Mouse (Mus musculus): ENCODE data around the gene Cers5.
"Not testable (repeated sequence)": the region's sequence is repeated elsewhere in the genome, so short reads cannot be mapped to it uniquely, and the experiment has no call there.

The Cers5 gene

DNA sequence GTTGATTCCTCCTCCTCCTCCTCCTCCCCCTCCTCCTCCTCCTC, at the start of gene Cers5:
Gene Cers5 (minus strand): TSS at position 5 of the 44 bp plus-strand sequence.
- DNase-seq (ENCODE audit: low spot score), result not testable (repeated sequence)

DNA sequence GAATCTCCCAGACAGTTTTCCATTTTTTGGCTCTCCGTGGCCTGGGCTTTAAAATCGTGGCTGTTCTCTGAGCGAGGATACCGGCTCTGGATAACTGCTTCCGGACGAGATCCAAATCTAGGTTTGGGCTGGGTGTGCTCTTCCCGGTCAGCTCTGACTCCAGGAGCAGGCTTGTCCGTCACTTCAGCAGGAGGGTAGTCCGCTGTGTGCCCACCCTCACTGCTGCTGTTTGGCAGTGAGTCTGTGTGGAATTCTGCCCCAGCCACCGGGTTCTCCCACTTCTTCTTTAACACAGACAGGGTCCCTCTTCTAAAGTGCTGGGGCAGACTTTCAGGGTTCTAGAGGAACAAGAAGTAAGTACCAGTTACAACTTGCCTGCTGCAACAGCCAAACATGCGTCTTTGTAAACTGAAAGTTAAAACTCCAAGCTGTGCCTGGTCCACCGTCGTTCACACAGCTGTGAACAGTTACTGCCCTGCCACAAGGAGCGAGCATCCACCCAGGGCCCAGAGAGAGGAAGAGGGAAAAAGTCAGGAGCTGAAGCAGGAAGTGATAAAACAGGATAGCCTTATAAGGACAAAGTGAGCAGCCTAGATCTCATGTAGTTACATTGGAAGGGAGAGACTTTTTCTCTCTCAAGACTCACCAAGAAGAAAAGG, 47.1 kb upstream of the Cers5 start:
- peak; percentile 49 for DNase-seq (ENCODE audit: low spot score)

DNA sequence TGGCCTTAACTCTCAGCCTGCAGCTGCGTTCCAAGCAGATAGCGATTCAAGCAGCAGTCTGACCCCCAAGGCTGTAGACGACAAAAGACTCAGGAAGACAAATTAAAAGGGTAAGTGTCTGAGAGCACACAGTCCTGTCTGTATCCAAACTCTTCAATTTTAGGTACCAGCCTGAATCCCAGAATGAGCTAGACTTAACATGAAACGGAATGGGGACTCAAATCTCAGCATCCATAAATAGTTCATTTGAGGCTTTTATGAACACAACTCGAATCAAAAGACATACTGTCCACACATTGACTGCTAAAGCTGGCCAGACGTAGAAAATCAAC, 46.4 kb upstream of the Cers5 start:
- no peak for DNase-seq (ENCODE audit: low spot score)

DNA sequence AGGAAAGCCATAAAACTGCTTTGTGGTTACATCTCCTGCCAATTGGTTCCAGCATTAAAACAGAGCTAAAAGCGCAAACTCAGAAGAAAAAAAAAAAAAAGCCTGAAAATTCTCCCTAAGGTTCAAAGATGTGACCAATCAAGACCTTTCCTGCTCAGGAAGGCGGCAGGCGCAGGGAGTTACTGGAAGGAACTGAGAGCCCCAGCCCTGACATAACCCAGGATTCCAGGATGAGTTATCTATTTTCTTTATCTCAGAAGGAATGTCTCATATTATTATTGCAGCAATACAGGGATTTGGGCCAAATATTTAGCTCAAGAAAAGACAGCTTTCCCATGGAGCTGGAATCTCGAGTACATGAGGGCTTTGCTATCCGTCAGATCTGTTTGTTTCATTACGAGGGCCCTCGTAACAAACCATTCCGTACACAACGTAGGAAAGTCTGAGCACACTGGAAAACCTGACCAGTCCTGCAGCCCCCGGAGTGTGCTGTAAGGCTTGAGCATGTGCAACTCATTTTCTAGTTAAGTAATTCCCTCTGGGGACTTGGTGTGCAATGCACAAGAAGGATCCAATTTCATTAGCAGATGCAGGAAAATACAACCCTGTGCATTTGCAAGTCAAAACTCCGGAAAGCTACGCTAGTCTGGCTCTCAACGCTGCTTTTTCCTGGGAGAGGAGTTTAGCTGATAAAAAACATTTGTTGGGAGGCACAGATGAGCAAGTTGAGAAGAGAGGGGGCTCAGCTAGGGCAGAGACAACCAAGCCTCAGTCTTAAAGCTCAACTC, 45.8 kb upstream of the Cers5 start:
- peak; percentile 55 for DNase-seq (ENCODE audit: low spot score)

DNA sequence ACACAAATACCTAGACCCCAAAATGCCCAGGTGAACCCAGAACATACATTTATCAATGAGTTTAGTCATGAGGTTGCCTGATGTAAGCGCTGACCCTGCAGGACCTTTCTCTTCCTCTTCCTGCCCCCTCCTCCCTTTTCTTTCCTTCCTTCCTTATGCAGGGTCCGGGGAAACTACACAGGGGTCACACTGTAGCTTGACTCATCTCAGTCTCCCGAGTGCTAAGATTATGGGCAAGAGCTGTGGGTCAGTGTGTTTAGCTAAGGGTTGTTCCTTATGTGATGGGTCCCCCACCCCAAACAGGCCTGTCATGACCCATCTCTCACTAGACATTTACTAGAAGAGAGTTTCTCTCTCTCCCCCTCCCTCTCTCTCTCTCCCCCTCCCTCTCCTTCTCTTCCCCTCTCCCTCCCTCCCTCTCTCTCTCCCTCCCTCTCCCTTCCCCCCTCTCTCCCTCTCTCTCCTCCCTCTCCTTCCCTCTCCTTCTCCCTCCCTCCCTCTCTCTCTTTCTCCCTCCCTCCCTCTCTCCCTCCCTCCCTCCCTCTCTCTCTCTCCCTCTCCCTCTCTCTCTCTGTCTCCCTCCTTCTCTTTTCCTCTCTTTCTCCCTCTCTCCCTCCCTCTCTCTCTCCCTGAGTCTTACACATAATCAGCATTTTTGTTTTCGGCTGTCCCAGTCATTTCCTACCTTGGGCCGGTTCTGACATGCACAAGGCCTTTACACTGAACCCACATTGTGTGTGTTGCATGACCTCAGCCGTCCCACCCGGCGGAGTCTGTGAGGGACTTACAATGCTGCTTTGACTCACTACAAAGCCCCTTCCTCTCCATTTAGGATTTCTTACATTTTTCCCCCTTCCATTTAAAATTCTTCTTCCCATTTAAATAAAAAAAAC, 44.9 kb upstream of the Cers5 start:
- DNase-seq (ENCODE audit: low spot score), result no peak

DNA sequence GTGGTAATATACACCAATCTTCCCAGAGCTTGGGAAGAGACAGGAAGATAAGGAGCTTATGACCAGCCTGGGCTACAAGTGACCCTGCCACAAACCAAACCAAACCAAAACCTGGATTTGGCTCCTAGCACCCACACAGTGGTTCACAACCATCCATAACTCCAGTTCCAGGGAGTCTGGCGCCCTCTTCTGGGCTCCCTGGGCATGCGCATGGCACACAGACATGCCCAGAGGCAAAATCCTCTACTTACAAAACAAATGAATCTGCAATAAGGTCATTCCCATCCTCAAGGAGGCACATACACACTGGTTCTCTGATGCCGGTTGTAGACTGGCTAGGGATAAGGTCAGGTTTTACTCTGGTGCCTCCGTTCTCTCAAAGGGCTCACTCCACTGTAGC, 43.3 kb upstream of the Cers5 start:
- no peak for DNase-seq (ENCODE audit: low spot score)

DNA sequence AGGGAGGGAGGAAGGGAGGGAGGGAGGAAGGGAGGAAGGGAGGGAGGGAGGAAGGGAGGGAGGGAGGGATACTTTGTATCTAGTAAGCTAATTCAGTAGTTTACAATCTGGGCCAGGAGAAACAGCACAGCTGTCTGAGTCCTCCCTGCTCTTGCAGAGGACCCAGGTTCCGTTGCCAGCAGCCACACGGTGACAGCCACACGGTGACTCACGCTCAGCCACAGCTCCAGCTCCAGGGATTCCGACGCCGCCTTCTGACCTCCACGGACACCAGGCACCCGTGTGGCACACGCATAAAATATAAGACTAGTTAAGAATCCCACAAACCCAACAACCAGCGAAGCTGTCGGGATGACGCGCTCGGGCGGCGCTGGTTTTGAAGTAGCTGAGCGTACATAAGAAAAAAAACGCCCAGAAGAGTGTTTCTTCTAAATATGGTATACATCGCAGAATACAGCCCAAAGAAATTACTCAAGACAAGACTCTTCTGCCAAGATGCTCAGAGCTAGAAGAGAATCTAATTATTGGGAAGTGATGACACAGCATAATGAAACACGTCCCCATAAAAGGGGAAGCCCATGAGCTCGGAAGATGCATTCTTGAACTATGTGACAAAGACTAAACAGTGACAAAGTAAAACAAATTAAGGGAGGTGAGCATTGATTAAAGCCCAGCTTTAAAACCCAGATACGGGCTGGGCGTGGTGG, 42.0 kb upstream of the Cers5 start:
- no peak for DNase-seq (ENCODE audit: low spot score)

DNA sequence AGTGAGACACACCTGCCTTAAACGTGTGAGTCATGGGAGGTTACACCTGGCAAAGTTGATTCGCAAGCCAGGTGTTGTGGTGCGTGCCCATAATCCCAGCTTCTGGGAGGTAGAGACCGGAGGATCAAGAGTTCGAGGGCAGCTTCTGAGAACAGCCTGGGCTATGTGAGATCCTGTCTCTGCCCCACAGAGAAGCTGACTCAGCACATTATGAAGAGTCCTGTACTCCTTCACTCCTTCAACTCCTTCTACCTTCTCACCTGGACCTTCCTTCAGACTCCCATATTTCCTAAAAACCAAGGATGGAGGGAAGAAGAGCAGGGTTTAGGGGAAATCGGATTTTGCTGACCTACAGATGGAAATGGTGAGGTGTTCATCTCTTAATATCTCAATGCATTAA, 41.0 kb upstream of the Cers5 start:
- DNase-seq (ENCODE audit: low spot score), result no peak

DNA sequence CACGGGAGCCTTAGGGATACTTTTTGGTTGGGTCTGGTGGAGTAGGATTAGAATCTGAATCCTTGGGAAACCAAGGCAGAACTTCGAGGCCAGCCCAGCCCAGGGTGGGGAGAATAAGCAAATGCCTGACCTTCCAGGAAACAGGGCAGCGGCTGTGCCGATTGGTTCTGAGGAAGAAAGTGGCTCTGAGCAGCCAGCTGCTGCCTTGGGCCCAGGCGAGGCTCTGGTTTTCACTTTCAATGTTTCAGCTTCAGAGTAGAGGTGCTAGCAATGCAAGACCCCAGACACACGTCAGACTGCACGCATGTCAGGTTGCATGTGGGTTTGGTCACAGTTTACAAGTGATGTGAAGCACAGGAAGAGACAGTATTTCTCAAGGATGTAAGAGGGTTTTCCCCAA, 39.4 kb upstream of the Cers5 start:
- DNase-seq (ENCODE audit: low spot score), result no peak

DNA sequence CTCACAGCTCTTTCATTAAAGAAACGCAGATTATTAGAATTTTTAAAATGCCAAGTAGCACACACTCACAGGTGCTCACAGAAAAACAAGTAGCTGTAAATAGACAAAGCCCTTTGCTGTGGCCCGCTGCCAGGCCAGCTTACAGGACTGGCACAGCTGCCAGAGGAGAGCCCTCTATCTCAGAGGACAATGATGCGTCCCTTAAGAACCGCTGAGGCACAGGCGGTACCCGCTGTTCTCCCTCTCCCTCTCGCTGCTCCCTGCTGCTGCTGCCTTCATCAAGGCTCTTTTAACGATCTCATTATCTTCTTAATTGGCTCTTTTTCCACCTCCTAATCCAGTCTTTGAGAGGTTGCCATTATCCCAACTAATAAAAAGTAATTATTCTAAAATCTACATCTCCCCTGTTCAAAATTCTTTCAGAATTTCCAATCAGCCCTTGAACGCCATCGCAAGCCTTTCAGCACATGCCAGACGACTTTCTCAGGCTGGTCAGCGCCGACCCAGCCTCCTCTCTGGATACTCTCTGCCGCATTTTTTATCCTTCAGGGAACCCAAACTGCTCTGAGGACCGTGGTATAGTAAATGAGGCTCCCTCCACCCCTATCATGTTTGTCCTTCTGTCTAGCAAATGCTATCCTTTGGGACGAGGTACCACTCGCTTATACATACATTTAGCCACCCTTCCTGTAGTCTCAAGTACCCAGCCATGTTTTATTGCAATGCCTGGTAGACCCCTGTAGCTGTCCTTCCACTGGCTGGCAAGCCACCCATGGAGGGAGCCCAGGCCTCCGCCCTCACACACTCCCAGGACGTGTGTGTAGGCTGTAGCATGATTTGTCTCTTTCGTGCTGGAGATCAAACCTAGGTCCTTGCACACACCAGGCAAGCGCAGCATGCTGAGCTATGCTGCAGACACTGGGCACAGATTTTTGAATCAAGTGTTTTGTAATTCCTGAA, 35.4 kb upstream of the Cers5 start:
- no peak for DNase-seq (ENCODE audit: low spot score)

DNA sequence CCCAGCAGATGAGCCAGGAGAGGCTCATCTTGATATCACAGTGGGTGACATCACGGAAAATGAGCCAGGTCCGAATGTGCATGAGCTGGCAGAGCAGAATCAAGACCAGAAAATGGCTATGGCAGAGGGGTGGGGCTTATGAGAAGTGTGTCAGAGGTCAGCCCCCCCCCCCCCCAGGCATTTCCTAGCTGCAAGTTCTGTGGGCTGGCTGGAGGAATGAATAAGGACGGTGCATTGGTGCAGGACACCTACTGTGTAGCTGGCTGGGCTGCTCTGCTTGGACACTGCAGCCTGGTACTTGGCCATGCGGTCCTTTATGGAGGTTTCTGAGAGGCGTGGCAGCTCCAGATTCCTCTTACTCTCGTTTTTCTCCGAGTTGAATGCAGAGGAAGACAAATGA, 33.5 kb upstream of the Cers5 start:
- no peak for DNase-seq (ENCODE audit: low spot score)

DNA sequence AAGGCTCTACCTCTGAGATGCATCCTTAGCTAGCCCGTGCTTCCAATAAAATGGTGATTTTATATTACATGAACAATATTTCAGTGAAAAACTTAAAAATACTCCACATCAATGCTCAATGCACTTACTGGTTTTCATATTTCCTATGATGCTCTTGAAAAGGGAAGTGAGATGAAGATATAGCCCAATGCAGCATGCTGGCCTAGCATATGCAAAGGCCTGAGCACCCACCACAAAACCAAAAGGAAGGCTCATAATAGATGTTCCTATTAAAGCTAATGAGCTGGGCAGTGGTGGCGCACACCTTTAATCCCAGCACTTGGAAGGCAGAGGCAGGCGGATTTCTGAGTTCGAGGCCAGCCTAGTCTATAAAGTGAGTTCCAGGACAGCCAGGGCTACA, 33.0 kb upstream of the Cers5 start:
- DNase-seq (ENCODE audit: low spot score), result no peak

DNA sequence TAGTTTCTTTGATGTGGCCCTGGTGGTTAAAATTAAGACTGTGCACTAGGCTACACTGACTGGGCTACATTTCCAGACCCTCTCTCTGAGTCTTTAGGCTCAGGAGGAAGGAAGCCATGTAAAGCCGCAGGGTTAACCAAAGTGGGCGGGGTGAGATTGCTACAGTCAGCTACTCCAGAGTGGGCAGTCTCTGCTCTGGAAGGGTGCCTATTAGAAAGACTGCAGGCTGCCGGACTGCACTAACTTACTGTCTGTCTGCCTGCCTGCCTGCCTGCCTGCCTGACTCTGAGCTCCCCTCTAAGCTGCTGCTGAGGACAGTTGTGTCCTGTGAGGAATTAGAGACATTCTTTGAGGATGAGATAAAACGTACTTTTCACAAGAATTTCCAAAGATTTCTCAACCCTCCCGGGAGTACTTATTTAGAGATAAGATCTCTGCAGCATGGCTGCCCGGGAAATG, 30.5 kb upstream of the Cers5 start:
- DNase-seq (ENCODE audit: low spot score), result peak; percentile 63

DNA sequence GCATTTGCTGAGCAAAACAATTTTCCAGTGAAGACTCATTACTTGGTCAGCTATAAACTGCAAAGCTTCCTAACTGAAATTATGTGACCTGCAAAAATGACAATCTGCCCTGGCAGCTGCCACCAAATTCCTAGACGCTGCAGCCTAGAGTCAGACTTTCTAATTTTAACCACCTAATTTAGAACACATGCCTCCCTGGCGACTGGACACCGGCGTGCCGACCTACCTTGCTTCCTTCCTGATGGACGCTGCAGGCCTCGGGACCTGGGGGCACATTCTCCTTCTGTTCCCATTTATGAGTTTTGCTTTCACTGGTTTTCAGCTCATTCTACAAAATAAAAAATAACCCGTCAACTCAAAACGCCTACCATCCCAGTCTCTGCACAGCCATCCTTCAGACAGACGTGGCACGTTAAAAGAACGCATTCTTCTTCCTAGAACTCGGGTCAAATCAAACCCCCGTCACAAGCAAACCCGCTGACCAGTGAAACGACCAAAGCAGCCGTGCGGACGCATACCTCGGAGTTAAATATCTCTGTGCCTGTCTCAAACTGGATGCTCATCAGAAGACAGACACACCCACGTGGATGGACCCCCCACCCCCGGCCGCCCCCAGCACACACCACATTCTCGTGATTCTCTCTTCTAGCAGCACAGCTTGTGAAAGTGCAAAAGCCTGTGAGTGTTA, 29.3 kb upstream of the Cers5 start:
- no peak for DNase-seq (ENCODE audit: low spot score)

DNA sequence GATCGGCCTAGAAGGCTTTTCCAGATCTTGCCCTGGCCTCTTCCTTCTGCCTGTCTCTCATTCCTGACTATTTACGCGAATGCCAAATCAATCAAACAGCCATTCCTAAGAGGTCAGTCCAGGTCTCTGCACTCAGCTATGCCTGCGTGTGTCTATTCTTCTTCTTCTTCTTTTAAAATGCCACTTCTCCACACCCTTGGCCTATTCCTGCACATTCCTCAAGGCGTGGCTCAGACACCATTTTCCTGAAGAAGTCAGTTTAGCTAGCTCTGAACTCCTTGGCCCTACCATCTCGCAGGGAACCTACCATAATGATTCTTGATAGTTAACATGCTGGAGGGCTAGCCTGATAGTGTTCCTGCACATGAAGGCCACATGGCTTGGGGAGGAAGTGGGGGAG, 27.0 kb upstream of the Cers5 start:
- no peak for DNase-seq (ENCODE audit: low spot score)

DNA sequence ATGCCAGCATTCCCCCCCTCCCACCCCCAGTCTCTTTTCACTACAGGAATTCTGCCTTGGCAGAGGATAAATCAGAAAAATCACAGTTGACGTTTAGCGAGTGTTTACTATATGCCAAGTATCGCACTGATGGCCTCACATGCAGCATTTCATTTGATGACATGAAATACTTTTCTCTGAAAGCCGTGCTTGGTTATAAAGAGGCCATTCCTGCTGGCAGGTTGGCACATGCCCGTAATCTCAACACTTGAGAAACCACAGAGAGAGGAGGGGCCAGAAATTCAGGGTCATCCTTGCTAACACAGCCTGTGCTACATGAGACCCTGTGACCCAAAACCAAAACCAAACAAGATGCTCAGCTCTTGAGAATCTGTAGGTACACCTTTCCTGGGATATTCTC, 25.2 kb upstream of the Cers5 start:
- DNase-seq (ENCODE audit: low spot score), result no peak

DNA sequence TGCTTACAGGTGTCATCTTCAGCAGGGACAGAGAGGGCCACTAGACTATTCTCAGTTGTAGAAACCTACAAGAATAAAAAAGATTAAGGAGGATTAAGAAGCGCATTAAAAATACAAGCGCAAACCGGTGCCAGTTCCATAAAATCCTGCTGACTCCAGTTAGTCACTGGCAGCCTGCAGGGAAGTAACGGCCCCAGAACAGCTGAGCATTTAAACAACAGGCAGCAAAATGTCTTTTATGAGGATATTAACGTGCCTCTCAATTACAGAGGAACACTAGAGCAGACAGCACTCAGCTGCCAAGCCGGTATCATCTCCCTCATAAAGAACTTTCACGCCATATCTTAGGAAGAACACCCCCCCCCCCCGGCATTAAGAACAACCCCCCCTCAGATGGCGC, 24.1 kb upstream of the Cers5 start:
- DNase-seq (ENCODE audit: low spot score), result no peak

DNA sequence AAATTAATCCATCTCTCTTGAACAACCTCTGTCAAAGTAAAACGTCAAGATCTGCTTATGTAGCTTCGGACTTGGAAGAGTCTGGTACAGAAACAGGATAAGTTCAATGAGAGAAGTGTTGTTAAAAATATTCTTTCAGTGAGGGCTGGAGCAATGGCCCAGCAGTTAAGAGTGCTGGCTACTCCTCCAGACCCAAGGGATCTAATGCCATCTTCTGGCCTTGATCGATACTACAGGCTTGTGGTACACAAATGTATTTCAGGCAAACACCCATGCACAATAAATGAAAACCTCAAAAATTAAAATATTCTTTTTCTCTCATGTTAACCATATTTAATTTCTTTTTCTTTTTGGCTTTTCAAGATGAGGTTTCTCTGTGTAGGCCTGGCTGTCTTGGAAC, 23.4 kb upstream of the Cers5 start:
- DNase-seq (ENCODE audit: low spot score), result no peak

DNA sequence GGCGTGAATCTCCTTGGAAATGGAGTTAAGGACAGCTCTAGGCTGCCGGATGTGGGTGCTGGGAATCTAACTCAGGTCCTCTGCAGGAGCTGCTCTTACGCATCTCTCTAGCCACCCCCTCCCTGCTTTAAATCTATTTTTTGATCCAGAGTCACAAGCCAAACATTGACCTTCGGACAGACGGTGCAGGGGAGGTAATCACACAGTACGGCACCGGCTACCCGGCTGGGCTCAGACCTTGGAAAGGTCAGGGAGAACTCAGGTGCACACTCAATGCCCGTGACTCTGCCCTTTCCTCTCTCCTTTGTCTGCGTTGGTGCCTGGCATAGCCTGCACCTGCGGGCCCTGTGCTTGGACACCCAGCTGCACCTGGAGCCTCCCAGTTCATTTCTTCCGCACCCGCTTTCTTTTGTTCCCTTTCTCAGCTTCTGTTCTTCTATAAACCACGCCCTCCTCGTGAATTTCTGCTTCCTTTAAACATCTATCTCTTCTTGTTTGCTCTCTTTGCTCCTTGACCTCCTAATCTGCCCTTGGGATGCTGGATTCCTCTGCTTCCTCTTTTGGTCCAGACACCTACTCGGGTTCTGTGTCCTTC, 19.6 kb upstream of the Cers5 start:
- no peak for DNase-seq (ENCODE audit: low spot score)

DNA sequence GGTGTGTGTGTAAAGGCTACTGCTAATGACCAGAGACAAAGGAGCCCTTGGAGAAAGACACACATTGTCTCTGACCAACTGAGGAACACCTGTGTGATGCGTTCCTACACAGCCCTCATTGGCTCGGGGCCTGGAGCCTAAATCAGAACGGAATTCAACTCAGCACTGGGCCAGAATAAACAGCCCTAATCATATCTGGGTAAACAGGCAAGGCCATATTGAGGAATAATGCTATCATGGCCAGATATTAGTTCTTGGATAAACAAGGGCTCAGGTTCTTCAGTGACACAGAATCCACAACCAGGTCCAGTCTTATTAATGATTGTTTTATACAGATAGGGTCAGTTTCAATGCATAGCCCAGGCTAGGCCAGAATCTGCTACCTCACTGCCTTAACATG, 18.3 kb upstream of the Cers5 start:
- no peak for DNase-seq (ENCODE audit: low spot score)

DNA sequence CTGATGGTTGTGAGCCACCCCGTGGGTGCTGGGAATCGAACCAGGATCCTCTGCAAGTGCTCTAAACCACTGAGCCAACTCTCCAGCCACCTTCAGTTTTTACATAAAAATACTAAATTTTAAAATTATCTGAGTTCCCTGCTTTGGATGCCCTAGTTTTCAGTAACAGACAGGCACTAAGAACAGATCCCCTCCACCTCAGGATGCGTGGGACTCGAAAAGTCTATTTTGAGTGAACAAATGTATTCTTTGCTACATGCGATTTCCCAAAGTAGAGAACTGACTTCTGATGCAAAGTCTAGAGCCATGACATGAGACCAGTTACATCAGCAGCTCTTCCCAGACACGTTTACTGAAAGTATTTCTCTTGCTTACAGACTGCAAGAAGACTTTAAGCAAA, 17.8 kb upstream of the Cers5 start:
- DNase-seq (ENCODE audit: low spot score), result no peak
